Mouse (Mus musculus): Measurements from ENCODE around the gene Usp48.

Gene Usp48

GRCm38 (mm10) chr4:137661547-137661946 is 68.0 kb downstream of the Usp48 start:
- no peak for DNase-seq (ENCODE audit: low read depth)

- no peak for DNase-seq (ENCODE audit: low read depth)
Observed at GRCm38 (mm10) chr4:137663491-137663890, 69.9 kb downstream of the Usp48 start.

GRCm38 (mm10) chr4:137664433-137664979 is 71.0 kb downstream of the Usp48 start, which contains the start of gene Rap1gap:
Gene Rap1gap (plus strand): TSS chr4:137664726.
- peak; percentile 32 for DNase-seq (ENCODE audit: low read depth)

GRCm38 (mm10) chr4:137664980-137665675 is 71.6 kb downstream of the Usp48 start:
- no peak for DNase-seq (ENCODE audit: low read depth)

GRCm38 (mm10) chr4:137665791-137666190 is 72.2 kb downstream of the Usp48 start:
- DNase-seq (ENCODE audit: low read depth): no peak

GRCm38 (mm10) chr4:137666283-137666957 is 72.9 kb downstream of the Usp48 start:
- no peak for DNase-seq (ENCODE audit: low read depth)

GRCm38 (mm10) chr4:137666958-137667345 is 73.4 kb downstream of the Usp48 start:
- no peak for DNase-seq (ENCODE audit: low read depth)

GRCm38 (mm10) chr4:137667747-137668146 is 74.2 kb downstream of the Usp48 start:
- no peak for DNase-seq (ENCODE audit: low read depth)

GRCm38 (mm10) chr4:137671711-137672500 is 78.4 kb downstream of the Usp48 start:
- no peak for DNase-seq (ENCODE audit: low read depth)

- no peak for DNase-seq (ENCODE audit: low read depth)
Observed at GRCm38 (mm10) chr4:137675566-137675965, 82.0 kb downstream of the Usp48 start.

- DNase-seq (ENCODE audit: low read depth): peak; percentile 70
Observed at GRCm38 (mm10) chr4:137676057-137676456, 82.5 kb downstream of the Usp48 start.

- no peak for DNase-seq (ENCODE audit: low read depth)
Observed at GRCm38 (mm10) chr4:137676700-137677484, 83.3 kb downstream of the Usp48 start.

- no peak for DNase-seq (ENCODE audit: low read depth)
Observed at GRCm38 (mm10) chr4:137677906-137678305, 84.4 kb downstream of the Usp48 start.

- no peak for DNase-seq (ENCODE audit: low read depth)
Observed at GRCm38 (mm10) chr4:137678568-137678967, 85.0 kb downstream of the Usp48 start.

GRCm38 (mm10) chr4:137679979-137680550 is 86.5 kb downstream of the Usp48 start:
- DNase-seq (ENCODE audit: low read depth): no peak

GRCm38 (mm10) chr4:137680721-137681120 is 87.2 kb downstream of the Usp48 start:
- DNase-seq (ENCODE audit: low read depth): no peak

- no peak for DNase-seq (ENCODE audit: low read depth)
Observed at GRCm38 (mm10) chr4:137681408-137682104, 88.0 kb downstream of the Usp48 start.

GRCm38 (mm10) chr4:137682961-137683453 is 89.5 kb downstream of the Usp48 start:
- peak; percentile 50 for DNase-seq (ENCODE audit: low read depth)

GRCm38 (mm10) chr4:137684830-137685343 is 91.3 kb downstream of the Usp48 start:
- DNase-seq (ENCODE audit: low read depth): no peak

- DNase-seq (ENCODE audit: low read depth): no peak
Observed at GRCm38 (mm10) chr4:137686303-137686702, 92.7 kb downstream of the Usp48 start.
